Mouse (Mus musculus) MEL (cell line): ENCODE data around the gene Etv2. TPM values are rescaled to one million over a fixed set of nuclear protein-coding genes. Genes with fewer than 3 reads are reported as not detected.

ENCODE experiments used
- DNase-seq: peaks from one replicate; pipeline ENCODE4 v3.0.0; 2011; ENCODE audit warnings: low read depth, low spot score
- H3K27ac ChIP-seq: 2 replicates; pipeline ENCODE4 v1.5.1; 2012; ENCODE audit warnings: low read depth, mild to moderate bottlenecking, control low read depth, low read length, moderate library complexity; ENCODE audit not compliant: control insufficient read depth
- H3K27me3 ChIP-seq, 2 experiments: fragments of 150-350 bp in 1 of 2; sonication (generic) in 1 of 2; 2 replicates each; pipeline ENCODE4 v1.6.1; 2012; ENCODE audit warnings: low read length in 2 of 2, mild to moderate bottlenecking in 2 of 2, improper control_type of control experiment in 1 of 2, moderate library complexity in 1 of 2; ENCODE audit not compliant: insufficient read depth in 2 of 2, control insufficient read depth in 1 of 2
- H3K36me3 ChIP-seq, 2 experiments: 2 replicates each; pipeline ENCODE4 v1.6.1; 2012 to 2014; ENCODE audit warnings: low read length in 2 of 2, improper control_type of control experiment in 1 of 2, inconsistent platforms in 1 of 2, mild to moderate bottlenecking in 1 of 2; ENCODE audit not compliant: insufficient read depth in 2 of 2, control insufficient read depth in 1 of 2
- H3K4me1 ChIP-seq, 2 experiments: fragments of 150-350 bp in 1 of 2; sonication (generic) in 1 of 2; 2 replicates each; pipeline ENCODE4 v1.6.1; 2012; ENCODE audit warnings: low read length in 2 of 2, improper control_type of control experiment in 1 of 2, mild to moderate bottlenecking in 1 of 2; ENCODE audit not compliant: insufficient read depth in 2 of 2, control insufficient read depth in 1 of 2
- H3K4me3 ChIP-seq, 2 experiments: fragments of 150-350 bp in 1 of 2; sonication (generic) in 1 of 2; 2 replicates each; pipeline ENCODE4 v1.5.1; 2012; ENCODE audit warnings: low read depth in 2 of 2, low read length in 2 of 2, mild to moderate bottlenecking in 2 of 2, moderate library complexity in 2 of 2, control low read depth in 1 of 2, improper control_type of control experiment in 1 of 2; ENCODE audit not compliant: control insufficient read depth in 1 of 2, insufficient read depth in 1 of 2
- H3K79me2 ChIP-seq: 2 replicates; pipeline ENCODE4 v1.6.1; 2012; ENCODE audit warnings: mild to moderate bottlenecking, low read length, moderate library complexity; ENCODE audit not compliant: control insufficient read depth, poor library complexity, insufficient read depth
- H3K9ac ChIP-seq: 2 replicates; pipeline ENCODE4 v1.6.1; 2012; ENCODE audit warnings: low read depth, mild to moderate bottlenecking, control low read depth, low read length, moderate library complexity; ENCODE audit not compliant: control insufficient read depth, poor library complexity, severe bottlenecking
- H3K9me3 ChIP-seq: fragments of 150-350 bp; sonication (generic); replicated peaks from 2 replicates; pipeline ENCODE4 v1.6.1; 2012; ENCODE audit warnings: mild to moderate bottlenecking, low read length, improper control_type of control experiment, moderate library complexity; ENCODE audit not compliant: insufficient read depth
- CTCF ChIP-seq, 3 experiments: IDR thresholded peaks in 2 of 3; conservative IDR thresholded peaks in 1 of 3; 2 replicates each; pipeline ENCODE4 v1.5.1; 2011 to 2012; ENCODE audit warnings: low read length in 3 of 3, low read depth in 2 of 3, mild to moderate bottlenecking in 2 of 3, improper control_type of control experiment in 1 of 3, inconsistent platforms in 1 of 3, mixed read lengths in 1 of 3, moderate library complexity in 1 of 3; ENCODE audit not compliant: control insufficient read depth in 1 of 3, insufficient read depth in 1 of 3, poor library complexity in 1 of 3, severe bottlenecking in 1 of 3
- E2F4 ChIP-seq: IDR thresholded peaks from 2 replicates; pipeline ENCODE4 v1.6.1; 2011; ENCODE audit warnings: low read depth, low read length, improper control_type of control experiment, borderline replicate concordance
- EP300 ChIP-seq, 2 experiments: IDR thresholded peaks; 2 replicates each; pipeline ENCODE4 v1.6.1; 2011; ENCODE audit warnings: improper control_type of control experiment in 2 of 2, low read length in 2 of 2, low read depth in 1 of 2, mild to moderate bottlenecking in 1 of 2
- JUND ChIP-seq: IDR thresholded peaks from 2 replicates; pipeline ENCODE4 v1.6.1; 2011; ENCODE audit warnings: low read depth, mild to moderate bottlenecking, improper control_type of control experiment, low read length
- KAT2A ChIP-seq: conservative IDR thresholded peaks from 2 replicates; pipeline ENCODE4 v1.6.1; 2012; ENCODE audit warnings: low read depth, low read length, improper control_type of control experiment, inconsistent platforms
- MAFK ChIP-seq: IDR thresholded peaks from 2 replicates; pipeline ENCODE4 v1.6.1; 2011; ENCODE audit warnings: low read depth, mild to moderate bottlenecking, low read length, improper control_type of control experiment, borderline replicate concordance
- MAZ ChIP-seq: IDR thresholded peaks from 2 replicates; pipeline ENCODE4 v1.6.1; 2012; ENCODE audit warnings: low read depth, mild to moderate bottlenecking, inconsistent platforms, low read length, improper control_type of control experiment
- MXI1 ChIP-seq: IDR thresholded peaks from 2 replicates; pipeline ENCODE4 v1.6.1; 2011; ENCODE audit warnings: mild to moderate bottlenecking, low read depth, low read length, improper control_type of control experiment
- RAD21 ChIP-seq: IDR thresholded peaks from 2 replicates; pipeline ENCODE4 v1.6.1; 2011; ENCODE audit warnings: mild to moderate bottlenecking, low read depth, low read length, improper control_type of control experiment
- SMC3 ChIP-seq: IDR thresholded peaks from 2 replicates; pipeline ENCODE4 v1.6.1; 2011; ENCODE audit warnings: low read depth, low read length, improper control_type of control experiment
- TBP ChIP-seq: IDR thresholded peaks from 2 replicates; pipeline ENCODE4 v1.8.0; 2011; ENCODE audit warnings: low read depth, low read length, improper control_type of control experiment
- TCF12 ChIP-seq: IDR thresholded peaks from 2 replicates; pipeline ENCODE4 v1.6.1; 2014; ENCODE audit warnings: low read depth, mild to moderate bottlenecking, inconsistent platforms, low read length, improper control_type of control experiment, moderate library complexity
- UBTF ChIP-seq: IDR thresholded peaks from 2 replicates; pipeline ENCODE4 v1.6.1; 2012; ENCODE audit warnings: low read depth, mild to moderate bottlenecking, inconsistent platforms, low read length, improper control_type of control experiment, moderate library complexity, borderline replicate concordance; ENCODE audit not compliant: insufficient read depth
- ZC3H11A ChIP-seq: IDR thresholded peaks from 2 replicates; pipeline ENCODE4 v1.6.1; 2012; ENCODE audit warnings: low read depth, mild to moderate bottlenecking, inconsistent platforms, low read length, improper control_type of control experiment
- ZKSCAN1 ChIP-seq: IDR thresholded peaks from 2 replicates; pipeline ENCODE4 v1.6.1; 2012; ENCODE audit warnings: low read depth, mild to moderate bottlenecking, inconsistent platforms, low read length, improper control_type of control experiment, moderate library complexity
- ZMIZ1 ChIP-seq: IDR thresholded peaks from 2 replicates; pipeline ENCODE4 v1.6.1; 2012; ENCODE audit warnings: low read depth, mild to moderate bottlenecking, inconsistent platforms, low read length, improper control_type of control experiment, moderate library complexity
- polyA plus RNA-seq, 2 experiments: library from polyadenylated mRNA; stranded (reverse) in 1 of 2; unstranded in 1 of 2; fragments of >175 nt in 1 of 2; fragments of >200 nt in 1 of 2; gene quantifications; 2 replicates each; pipeline versions ENCODE4 v1.2.1 to v1.2.4; 2012; ENCODE audit warnings: low replicate concordance in 2 of 2, low read depth in 1 of 2; ENCODE audit not compliant: insufficient read length in 2 of 2, insufficient read depth in 1 of 2, missing spikeins in 1 of 2
- total RNA-seq: library from RNA; depleted of rRNA; stranded (reverse); fragments of 300-350 nt; gene quantifications from 2 replicates; pipeline ENCODE4 v1.2.3, GENCODE M21; 2012

The Etv2 gene
- total and polyA plus RNA-seq, 3 experiments, result 0.15 TPM; not detected in 2

GRCm38 (mm10) chr7:30613529-30614112 lies 22.0 kb downstream of the Etv2 start:
- DNase-seq, result peak; percentile 72
- TF ChIP-seq ZC3H11A (peak; percentile 35; the same call in 1 of the 2 replicates), RAD21 (peak; percentile 58), TBP (no peak), SMC3 (peak; percentile 80), CTCF (IDR thresholded peaks at IDR 0.05 in 2 of 3, conservative IDR thresholded peaks at IDR 0.05 in 1 of 3; ENCODE audit: control insufficient read depth in 1 of 3, insufficient read depth in 1 of 3, low read depth in 2 of 3, low read length in 3 of 3, poor library complexity in 1 of 3, severe bottlenecking in 1 of 3) (peak; percentile 61 to 95 (median 79))

GRCm38 (mm10) chr7:30612654-30613402 lies 22.8 kb downstream of the Etv2 start, which contains the start of gene Upk1a:
Upk1a (minus strand) TSS chr7:30612847.
- Histone ChIP-seq H3K9me3 (no peaks in the 10 kb centered on the region), H3K4me3 (no peak within 1 kb of the TSS), H3K36me3 (peaks cover 4 to 6% of the 10 kb centered on the region in 2 experiments), H3K27me3 (no peaks in the 10 kb centered on the region), H3K27ac (no peak within 1 kb of the TSS), H3K79me2 (no peaks in the 10 kb centered on the region), H3K9ac (no peak within 1 kb of the TSS)
- DNase-seq, result no peak
- TF ChIP-seq SMC3 (no peak), ZKSCAN1 (no peak), EP300 (IDR thresholded peaks at IDR 0.05; ENCODE audit: low read depth in 1 of 2, low read length in 2 of 2) (no peak), KAT2A (no peak), UBTF (no peak), JUND (no peak), MAZ (no peak), TCF12 (no peak), MAFK (no peak), MXI1 (no peak), ZMIZ1 (no peak), E2F4 (no peak)
- TF ChIP-seq, all 39 proteins: peak for 0
- H3K4me1 ChIP-seq, result peaks cover 0 to 3% of the 10 kb centered on the region in 2 experiments; a peak in 2 of 4 replicates

More at GRCm38 (mm10) chr7:30613529-30614112, 22.0 kb downstream of the Etv2 start:
- no peaks in the 10 kb centered on the region for H3K27me3 ChIP-seq
- H3K9me3 ChIP-seq, result no peaks in the 10 kb centered on the region
- no peak overlapping the region for H3K27ac ChIP-seq
- H3K4me1 ChIP-seq, result peaks cover 0 to 3% of the 10 kb centered on the region in 2 experiments; a peak in 2 of 4 replicates
- H3K4me3 ChIP-seq, result no peak overlapping the region
- no peaks in the 10 kb centered on the region for H3K79me2 ChIP-seq
- H3K9ac ChIP-seq, result no peak overlapping the region
- peaks cover 4 to 6% of the 10 kb centered on the region in 2 experiments for H3K36me3 ChIP-seq
